In genomic region chr9:64666549-64666948, GRCm38 (mm10) we compare ENCODE assay signal across 8 mouse cellular contexts.
DNase-seq lines count a peak whose midpoint lies in the region; ATAC-seq lines count a peak whose summit lies in the region.

No protein-coding gene starts in this region.

- H3K9ac ChIP-seq in forebrain, embryonic 14.5 days (ENCODE audit: low read length) = no peak overlapping the region
- no peak overlapping the region for H3K9ac ChIP-seq in forebrain, embryonic 16.5 days (replicated peaks; ENCODE audit: low read depth, low read length)
- H3K9ac ChIP-seq in midbrain, embryonic 14.5 days (replicated peaks; ENCODE audit: low read length) = no peak overlapping the region
- no peak overlapping the region for H3K9ac ChIP-seq in midbrain, embryonic 13.5 days (replicated peaks)
- H3K9ac ChIP-seq in neural tube, embryonic 11.5 days (ENCODE audit: low read length) = no peak overlapping the region

- WGBS in forebrain, embryonic 14.5 days = 29% methylated on average over 4 of the region's 4 CpGs
- 45% methylated on average over 4 of the region's 4 CpGs for WGBS in forebrain, embryonic 16.5 days
- 32% methylated on average over 4 of the region's 4 CpGs for WGBS in midbrain, embryonic 14.5 days
- WGBS in midbrain, embryonic 13.5 days = 38% methylated on average over 4 of the region's 4 CpGs
- WGBS in neural tube, embryonic 11.5 days = 41% methylated on average over 3 of the region's 4 CpGs

- no peaks in the 10 kb centered on the region for H3K9me3 ChIP-seq in forebrain, embryonic 14.5 days (replicated peaks; ENCODE audit: control insufficient read depth, low read length)
- no peaks in the 10 kb centered on the region for H3K9me3 ChIP-seq in forebrain, embryonic 16.5 days (ENCODE audit: control insufficient read depth, low read length)
- H3K9me3 ChIP-seq in midbrain, embryonic 14.5 days (ENCODE audit: control insufficient read depth, low read length) = no peaks in the 10 kb centered on the region
- H3K9me3 ChIP-seq in midbrain, embryonic 13.5 days = no peaks in the 10 kb centered on the region
- no peaks in the 10 kb centered on the region for H3K9me3 ChIP-seq in neural tube, embryonic 11.5 days (ENCODE audit: control insufficient read depth, low read length)

- peak; percentile 24 for DNase-seq in forebrain, embryonic 14.5 days (ENCODE audit: low spot score)
- DNase-seq in midbrain, embryonic 14.5 days = peak; percentile 41
- peak; percentile 80 for DNase-seq in embryo, embryonic 10.5 days (ENCODE audit: low spot score)
- DNase-seq in neural tube, embryonic 11.5 days (ENCODE audit: low spot score) = peak; percentile 58
- no peak for DNase-seq in cerebellum, adult 8-10 months

- H3K27me3 ChIP-seq in forebrain, embryonic 14.5 days (replicated peaks; ENCODE audit: control insufficient read depth, insufficient read depth, low read length) = no peaks in the 10 kb centered on the region
- H3K27me3 ChIP-seq in forebrain, embryonic 16.5 days (replicated peaks; ENCODE audit: control insufficient read depth, insufficient read depth, low read length) = no peaks in the 10 kb centered on the region
- H3K27me3 ChIP-seq in midbrain, embryonic 14.5 days (ENCODE audit: control insufficient read depth, insufficient read depth, low read length) = no peaks in the 10 kb centered on the region
- peaks cover 5% of the 10 kb centered on the region; the same call in 1 of the 2 replicates for H3K27me3 ChIP-seq in midbrain, embryonic 13.5 days
- no peaks in the 10 kb centered on the region for H3K27me3 ChIP-seq in neural tube, embryonic 11.5 days (ENCODE audit: control insufficient read depth, insufficient read depth, low read length)

- no peaks in the 10 kb centered on the region for H3K36me3 ChIP-seq in forebrain, embryonic 14.5 days (ENCODE audit: control insufficient read depth, insufficient read depth, low read length)
- H3K36me3 ChIP-seq in forebrain, embryonic 16.5 days (ENCODE audit: control insufficient read depth, insufficient read depth) = no peaks in the 10 kb centered on the region
- no peaks in the 10 kb centered on the region for H3K36me3 ChIP-seq in midbrain, embryonic 14.5 days (ENCODE audit: control insufficient read depth, insufficient read depth, low read length)
- no peaks in the 10 kb centered on the region for H3K36me3 ChIP-seq in midbrain, embryonic 13.5 days
- no peaks in the 10 kb centered on the region for H3K36me3 ChIP-seq in neural tube, embryonic 11.5 days (ENCODE audit: control insufficient read depth, insufficient read depth, low read length)

- H3K4me3 ChIP-seq in forebrain, embryonic 14.5 days (ENCODE audit: low read depth, low read length) = no peak overlapping the region
- H3K4me3 ChIP-seq in forebrain, embryonic 16.5 days (replicated peaks; ENCODE audit: low read length) = no peak overlapping the region
- no peak overlapping the region for H3K4me3 ChIP-seq in midbrain, embryonic 14.5 days (replicated peaks; ENCODE audit: low read depth, low read length)
- H3K4me3 ChIP-seq in midbrain, embryonic 13.5 days (replicated peaks) = no peak overlapping the region
- H3K4me3 ChIP-seq in neural tube, embryonic 11.5 days (ENCODE audit: low read depth, low read length) = no peak overlapping the region

- H3K27ac ChIP-seq in forebrain, embryonic 14.5 days (ENCODE audit: low read depth, low read length) = no peak overlapping the region
- H3K27ac ChIP-seq in forebrain, embryonic 16.5 days (ENCODE audit: low read length) = no peak overlapping the region
- no peak overlapping the region for H3K27ac ChIP-seq in midbrain, embryonic 14.5 days (replicated peaks; ENCODE audit: low read depth, low read length)
- no peak overlapping the region for H3K27ac ChIP-seq in midbrain, embryonic 13.5 days
- H3K27ac ChIP-seq in neural tube, embryonic 11.5 days (ENCODE audit: low read depth, low read length) = no peak overlapping the region

- ATAC-seq in forebrain, embryonic 14.5 days = no peak
- ATAC-seq in forebrain, embryonic 16.5 days = no peak
- ATAC-seq in midbrain, embryonic 14.5 days (ENCODE audit: low FRiP score, low TSS enrichment) = no peak
- no peak for ATAC-seq in midbrain, embryonic 13.5 days
- no peak for ATAC-seq in neural tube, embryonic 11.5 days (ENCODE audit: insufficient read depth, low FRiP score, low TSS enrichment)
- no peak for ATAC-seq in megakaryocyte-erythroid progenitor cell, adult 5-6 weeks (replicated peaks; ENCODE audit: low FRiP score, low TSS enrichment, poor library complexity, severe bottlenecking)

- H3K4me1 ChIP-seq in forebrain, embryonic 14.5 days (ENCODE audit: control insufficient read depth, insufficient read depth, low read length) = no peaks in the 10 kb centered on the region
- peaks cover 6% of the 10 kb centered on the region; the same call in 1 of the 2 replicates for H3K4me1 ChIP-seq in forebrain, embryonic 16.5 days (replicated peaks; ENCODE audit: control insufficient read depth, insufficient read depth, low read length)
- peaks cover 16% of the 10 kb centered on the region for H3K4me1 ChIP-seq in midbrain, embryonic 14.5 days (ENCODE audit: control insufficient read depth, insufficient read depth, low read length)
- peaks cover 23% of the 10 kb centered on the region for H3K4me1 ChIP-seq in midbrain, embryonic 13.5 days (replicated peaks)
- peaks cover 16% of the 10 kb centered on the region for H3K4me1 ChIP-seq in neural tube, embryonic 11.5 days (ENCODE audit: control insufficient read depth, insufficient read depth, low read length)

- H3K4me2 ChIP-seq in forebrain, embryonic 14.5 days (ENCODE audit: low read length) = no peak overlapping the region
- no peak overlapping the region for H3K4me2 ChIP-seq in forebrain, embryonic 16.5 days (ENCODE audit: low read length)
- no peak overlapping the region for H3K4me2 ChIP-seq in midbrain, embryonic 14.5 days (ENCODE audit: low read length)
- no peak overlapping the region for H3K4me2 ChIP-seq in midbrain, embryonic 13.5 days (replicated peaks)
- no peak overlapping the region for H3K4me2 ChIP-seq in neural tube, embryonic 11.5 days (ENCODE audit: low read depth)
